Mouse (Mus musculus) 3T3-L1 (cell line): ENCODE results near the gene Insig1.

Source experiments
- DNase-seq: peaks from one replicate; pipeline ENCODE4 v3.0.0-alpha.2; 2015; ENCODE audit warnings: low read depth, low spot score

The Insig1 gene

DNA sequence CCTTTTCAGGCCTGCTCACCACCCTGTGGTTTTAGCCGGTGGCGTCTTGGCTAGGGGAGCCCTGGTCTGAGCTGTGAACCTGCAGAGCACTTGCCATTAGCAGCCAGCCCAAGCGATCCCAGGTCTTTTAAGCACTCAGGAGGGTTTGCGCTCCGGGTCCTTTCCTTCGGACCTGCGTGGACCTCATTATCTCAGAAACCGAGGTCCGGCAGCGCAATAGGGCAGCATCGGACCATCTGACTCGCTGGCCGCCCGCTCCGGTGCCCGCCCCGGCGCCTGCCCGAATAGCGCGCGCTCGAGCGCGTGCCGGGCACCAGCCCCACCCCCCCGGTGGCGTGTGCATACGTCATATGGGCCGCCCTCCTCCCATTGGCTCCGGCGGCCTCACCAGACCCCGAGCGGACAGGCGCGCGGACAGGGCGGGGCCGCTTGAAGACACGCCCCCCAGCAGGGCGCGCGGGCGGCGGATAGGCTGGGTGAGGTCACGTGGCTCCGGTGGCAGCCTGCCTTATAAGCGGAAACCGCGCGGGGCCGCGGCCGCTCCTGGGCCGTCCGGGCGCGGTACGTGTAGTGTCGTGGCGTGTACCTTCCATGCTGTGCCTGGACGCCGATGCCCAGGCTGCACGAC lies at the start of gene Insig1:
Insig1 (plus strand) TSS at position 536 of the 628 bp plus-strand sequence.
- peak; percentile 92 for DNase-seq

DNA sequence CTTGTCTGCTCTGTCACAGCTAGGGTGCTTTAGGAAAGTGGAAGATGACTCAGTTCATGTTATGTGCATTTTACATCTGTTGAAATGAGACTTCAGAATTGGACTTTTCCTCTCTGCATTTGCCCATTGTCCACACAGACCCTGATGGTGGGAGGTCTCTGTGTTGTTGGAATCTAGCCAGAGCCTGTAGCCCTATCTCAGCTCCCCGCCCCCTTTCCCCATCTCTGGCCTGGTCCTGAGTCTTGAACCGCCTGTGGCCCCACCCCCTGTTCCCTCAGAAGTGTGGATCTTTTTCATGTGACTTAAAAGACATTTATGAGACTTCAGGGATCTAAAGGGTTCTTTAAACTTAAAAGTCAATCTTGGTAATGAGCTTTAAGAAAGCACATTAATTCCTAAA lies 47.7 kb upstream of the Insig1 start:
- DNase-seq, result no peak

DNA sequence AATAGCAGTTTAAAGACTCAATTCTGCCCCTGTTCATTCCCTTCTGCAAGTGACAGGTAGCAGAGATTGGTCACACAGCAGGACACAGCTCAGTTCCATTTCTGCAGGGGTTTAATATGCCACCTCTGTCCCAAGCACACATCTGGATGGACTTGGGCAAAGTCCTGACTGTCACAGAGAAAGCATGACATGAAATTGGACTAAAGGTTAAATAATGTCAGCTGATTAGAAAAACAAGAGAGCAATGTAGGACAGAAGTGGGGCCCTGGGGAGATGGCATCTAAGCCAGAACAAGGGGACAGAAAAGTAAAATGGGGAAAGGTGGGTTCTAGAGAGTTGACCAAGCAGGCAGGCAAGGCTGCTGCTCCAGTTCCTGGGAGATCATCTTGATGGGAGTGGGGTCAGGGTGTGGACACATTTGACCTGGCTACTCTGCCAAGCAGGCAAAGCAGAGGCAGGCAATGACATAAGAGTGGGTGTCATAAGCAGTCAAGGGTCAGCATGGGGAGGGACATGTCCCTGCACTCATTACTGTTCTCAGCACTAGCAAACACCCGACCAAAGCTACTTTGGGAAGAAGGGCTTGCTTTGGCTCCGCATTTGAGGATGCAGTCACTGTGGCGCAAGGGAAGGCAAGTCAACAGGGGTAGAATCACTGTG lies 39.5 kb upstream of the Insig1 start:
- no peak for DNase-seq

DNA sequence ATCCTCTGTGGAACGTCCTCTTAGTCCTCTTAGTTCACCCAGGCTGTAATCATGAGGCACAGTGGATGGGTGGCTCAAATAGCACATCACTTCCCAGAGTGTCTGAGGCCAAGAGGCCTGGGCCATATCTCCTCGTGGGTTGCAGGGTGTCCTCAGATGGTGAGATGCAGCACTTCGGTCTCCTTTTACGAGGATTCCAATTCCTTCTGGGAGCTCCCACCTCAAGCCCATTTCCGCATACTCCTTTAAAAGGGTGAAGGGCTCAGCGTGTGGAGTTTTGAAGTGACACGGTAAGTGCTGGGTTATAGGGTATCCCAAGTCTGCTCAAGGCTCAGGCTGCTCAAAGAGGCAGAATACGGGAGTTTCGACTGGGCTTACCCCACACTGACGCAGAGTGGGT lies 38.3 kb upstream of the Insig1 start:
- no peak for DNase-seq

DNA sequence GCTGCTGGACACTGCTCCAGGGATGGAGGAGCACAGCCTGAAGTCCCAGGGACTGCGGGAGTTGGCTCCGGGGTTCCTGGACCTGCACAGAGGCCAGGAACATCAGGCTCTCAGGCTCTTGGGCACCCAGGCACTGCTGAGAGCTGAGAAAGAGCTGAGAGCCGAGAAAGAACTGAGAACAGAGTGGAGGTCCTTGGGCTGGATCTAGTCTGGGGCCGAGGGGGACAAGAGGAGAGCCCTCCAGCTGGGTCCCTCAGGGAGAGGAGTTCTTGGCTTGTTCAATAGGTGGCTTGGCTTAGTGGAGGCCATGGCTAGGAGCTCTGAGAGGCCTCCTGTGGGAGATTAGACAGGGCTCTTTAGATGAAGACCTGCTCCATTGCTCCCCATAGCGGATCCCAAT lies 37.9 kb upstream of the Insig1 start:
- no peak for DNase-seq

DNA sequence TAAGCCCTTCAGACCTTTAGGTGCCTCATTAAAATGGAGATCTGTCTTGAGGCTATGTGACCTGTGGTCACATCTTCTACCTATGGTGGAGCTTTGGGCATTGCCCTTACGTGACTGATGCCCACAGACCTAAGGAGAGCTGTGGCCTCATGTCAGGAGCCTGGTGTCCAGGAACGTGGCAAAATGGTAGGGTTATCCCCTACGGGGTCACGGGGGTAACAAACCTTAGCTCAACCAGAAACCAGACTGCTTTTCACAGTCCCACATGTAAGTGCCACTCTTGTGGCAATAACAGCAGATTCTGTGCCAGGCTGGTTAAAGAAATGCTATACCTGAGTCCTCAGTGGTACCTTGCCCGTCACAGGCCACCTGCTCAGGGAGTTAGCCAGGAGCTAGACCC lies 37.3 kb upstream of the Insig1 start:
- no peak for DNase-seq

DNA sequence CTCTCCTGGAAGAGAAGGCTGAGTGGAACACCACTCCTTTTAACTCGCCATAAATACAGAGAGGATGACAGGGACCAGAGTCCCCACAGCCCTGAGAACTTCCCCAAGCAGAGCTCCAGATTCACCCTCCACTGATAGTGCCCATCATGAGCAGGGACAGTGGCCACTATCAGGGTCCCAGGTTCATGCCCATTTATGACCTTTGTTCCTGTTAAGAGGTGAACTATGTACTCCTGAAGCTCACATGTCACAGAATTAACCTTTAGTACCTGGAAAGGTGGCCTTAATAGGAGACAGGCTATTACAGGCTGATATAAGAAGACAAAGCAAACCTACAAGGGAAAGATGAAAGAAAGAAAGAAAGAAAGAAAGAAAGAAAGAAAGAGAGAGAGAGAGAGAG lies 35.2 kb upstream of the Insig1 start:
- no peak for DNase-seq

DNA sequence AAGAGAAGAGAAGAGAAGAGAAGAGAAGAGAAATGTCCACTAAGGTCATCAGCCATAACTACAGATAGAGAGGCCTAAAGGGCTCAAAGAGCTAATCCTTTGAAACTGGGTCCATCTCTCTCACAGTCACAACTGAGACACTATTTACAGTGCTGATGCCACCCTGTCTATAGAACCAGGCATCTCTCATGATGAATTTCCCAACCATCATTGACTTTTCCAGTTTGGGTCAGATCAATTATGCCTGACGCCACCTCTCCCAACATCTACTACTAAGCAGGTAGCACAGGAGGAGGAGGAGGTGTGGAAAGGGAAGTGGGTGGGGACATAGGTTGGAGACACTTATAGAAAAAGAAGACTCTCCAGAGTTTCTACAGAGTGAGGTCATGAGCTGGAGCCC lies 34.6 kb upstream of the Insig1 start:
- DNase-seq, result no peak

DNA sequence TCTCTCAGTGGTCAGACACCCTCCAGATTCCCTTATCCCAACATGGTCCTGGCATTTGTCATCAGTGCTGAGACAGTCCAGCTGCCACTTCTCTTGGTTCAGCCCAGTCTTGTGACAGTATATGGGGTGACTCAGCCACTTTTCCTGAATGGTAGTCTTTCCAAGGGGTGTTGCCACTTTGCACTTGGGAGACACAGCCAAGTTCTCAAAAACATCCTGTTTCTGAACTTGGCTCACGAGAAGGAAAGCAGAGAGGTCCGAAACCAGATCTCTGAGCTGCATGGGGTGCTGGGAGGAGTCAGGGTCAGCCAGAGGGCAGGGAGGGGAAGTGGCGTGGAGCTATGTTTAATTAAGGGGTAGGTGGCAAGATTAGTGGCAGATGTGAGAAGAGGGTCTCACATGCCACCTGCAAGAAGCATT lies 34.0 kb upstream of the Insig1 start:
- peak; percentile 89 for DNase-seq

DNA sequence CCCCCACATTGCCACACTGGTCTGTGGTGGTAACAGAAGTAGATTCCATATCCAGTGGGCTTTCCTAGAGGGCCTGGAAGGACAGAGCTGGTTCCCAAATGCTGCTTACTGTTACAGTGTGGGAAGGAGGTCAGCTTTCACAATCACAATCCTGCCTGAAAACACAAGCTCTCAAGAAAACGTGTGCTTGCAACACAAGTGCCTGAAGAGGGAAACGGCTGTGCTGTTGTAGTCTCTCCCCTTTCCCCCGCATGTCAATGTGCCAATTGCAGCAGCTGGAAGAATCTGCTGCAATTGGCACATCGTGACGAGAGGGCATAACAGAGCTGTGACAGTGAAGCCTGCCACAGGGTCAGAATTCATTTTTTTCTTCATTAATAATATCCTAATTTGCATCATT lies 33.5 kb upstream of the Insig1 start:
- peak; percentile 68 for DNase-seq

DNA sequence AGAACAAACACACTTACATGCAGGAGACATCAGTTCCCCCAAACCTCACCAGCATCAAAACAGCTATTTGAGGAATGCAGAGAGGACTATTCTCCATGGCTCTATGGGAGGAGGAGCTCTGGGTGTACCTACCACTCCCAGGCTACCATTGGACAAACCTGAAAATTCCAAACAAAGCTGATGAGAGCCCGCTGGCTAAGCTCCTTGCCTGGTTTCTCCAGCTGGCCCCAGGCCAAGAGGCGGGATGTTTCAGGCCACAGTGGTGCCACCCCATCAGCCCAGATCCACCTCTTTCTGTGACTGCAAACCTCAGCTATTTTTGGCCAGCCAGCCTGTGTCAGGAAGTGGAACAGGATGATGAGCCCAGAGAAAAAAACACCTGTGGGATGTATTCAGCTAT lies 33.0 kb upstream of the Insig1 start:
- peak; percentile 82 for DNase-seq

DNA sequence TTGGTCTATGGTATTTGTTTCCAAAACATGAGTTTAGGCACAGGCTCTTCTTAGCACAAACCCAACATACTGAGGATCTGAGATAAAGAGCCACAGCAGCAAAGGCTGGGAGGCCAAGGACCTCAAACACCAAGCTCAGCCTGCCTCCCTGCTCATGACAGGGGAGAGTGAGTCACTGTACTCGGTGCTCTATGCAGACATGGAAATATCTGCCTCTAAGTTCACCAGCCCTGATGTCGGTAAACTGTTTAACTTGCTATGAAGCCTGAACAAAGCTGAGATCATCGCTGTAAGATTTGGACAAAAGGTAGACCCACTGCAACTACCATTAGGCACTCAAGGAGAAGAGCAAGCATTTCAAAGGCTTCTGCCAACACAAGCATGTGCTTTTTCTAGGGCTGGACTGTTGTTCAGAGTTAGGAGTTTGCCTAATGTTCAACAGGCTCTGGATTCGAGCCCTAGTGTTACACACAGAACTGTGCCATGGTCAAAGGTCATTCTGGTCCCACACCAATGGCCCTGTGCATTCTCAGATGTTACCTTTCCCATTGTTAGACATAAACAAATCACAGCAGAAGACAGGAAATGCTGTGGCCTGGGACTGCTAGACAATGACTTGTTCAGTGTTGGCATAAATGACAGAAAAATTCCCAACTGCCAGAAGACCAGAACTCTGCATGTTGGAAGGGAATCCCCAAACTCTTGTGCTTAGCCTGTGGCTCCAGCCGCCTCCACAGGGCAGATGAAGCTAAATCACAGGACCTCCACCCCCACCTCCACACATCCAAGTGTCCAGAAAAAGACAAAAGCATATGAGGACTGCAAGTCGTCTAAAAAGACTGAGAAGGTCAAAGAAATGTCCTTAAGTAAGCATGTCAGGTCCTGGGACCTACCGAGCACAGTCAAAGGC lies 31.2 kb upstream of the Insig1 start:
- peak; percentile 52 for DNase-seq

DNA sequence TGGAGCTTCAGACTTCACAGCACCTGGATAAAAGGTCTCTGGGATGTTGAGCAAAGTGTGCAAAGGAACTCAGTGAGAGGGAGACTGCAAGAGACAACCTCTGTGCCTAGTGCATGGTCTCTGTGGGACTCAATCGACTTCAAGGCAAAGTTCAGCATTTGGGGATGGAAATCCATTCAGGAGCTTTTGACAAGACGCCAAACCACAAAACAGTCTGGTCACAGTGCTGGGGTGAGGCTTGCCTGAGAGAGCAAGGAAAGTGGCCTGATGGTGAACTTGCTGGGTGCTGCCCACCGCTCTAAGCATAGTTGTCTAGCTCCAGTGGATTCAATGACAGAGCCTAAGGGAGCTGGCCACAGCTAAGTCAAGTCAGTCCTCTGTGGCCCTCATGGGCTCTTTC lies 30.4 kb upstream of the Insig1 start:
- peak; percentile 68 for DNase-seq

DNA sequence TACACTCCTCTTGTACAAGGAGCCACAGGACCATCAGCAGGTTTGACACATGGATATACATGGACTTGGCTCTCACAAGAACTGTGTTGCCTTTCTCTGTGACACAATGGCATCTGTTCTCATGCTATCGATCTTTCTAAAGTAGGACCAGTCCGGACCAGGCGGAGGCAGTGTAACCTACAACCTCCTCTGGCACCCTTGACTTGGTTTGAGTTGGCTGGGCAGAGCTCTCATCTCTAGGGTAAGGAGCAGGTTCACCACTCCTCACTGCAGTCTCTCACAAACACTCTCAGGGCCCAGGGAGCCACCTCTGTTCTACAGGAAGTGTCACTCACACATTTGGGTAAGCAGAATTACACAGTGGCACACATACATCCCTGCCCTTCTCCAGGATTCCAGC lies 29.1 kb upstream of the Insig1 start:
- no peak for DNase-seq

DNA sequence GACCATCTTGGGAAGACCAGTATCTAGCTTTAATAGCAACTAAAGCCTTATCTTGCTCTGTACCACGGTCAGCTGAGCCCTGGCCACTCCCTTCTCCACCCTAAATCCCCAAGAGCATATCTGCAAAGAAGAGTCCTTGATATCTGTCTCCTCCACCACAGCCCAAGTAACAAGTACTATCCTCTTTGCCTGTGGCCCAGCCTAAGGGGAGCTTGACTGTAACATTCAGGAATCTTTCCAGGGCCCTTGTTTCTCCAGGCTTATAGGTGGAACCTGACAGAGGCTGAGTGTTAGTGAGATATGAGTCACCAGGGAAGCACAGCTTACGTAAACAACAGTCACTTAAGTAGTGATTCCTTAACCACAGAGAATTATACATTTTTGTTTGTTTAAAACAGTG lies 28.4 kb upstream of the Insig1 start:
- DNase-seq, result peak; percentile 94

DNA sequence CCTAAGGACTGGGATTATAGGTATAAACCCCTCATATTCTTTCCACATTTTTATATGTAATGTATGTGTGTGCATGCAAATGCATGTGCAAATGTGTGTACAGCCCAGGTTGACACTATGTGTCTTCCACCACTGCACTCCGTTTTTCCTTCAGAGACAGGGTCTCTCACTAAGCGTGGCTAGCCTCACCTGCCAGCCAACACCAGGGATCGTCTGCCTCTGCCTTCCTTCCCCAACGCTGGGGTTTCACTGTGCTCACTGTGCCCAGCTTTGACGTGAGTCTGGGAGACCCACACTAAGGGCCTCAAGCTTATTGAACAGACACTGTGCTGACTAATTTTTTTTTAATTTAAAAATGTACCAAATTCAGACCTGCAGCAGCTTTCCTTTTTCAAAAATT lies 27.8 kb upstream of the Insig1 start:
- no peak for DNase-seq

DNA sequence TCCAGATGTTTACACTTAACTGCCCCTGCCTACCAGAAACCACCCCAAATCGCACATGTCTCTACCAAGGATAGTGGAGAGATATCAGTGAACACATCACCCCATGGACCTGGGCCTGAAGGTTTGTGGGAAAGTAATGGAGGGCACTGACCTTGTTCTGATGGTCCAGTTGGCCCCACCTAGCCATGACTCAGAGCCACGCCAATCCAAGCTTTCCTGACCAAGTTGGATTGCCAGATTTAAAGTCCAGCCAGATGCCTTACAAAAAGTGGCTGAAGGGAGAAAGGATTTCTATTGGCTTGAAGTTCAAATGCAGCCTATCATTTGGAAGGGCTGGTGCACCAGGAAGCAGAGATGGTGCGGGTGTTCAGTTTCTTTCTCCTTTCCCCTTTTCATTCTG lies 24.2 kb upstream of the Insig1 start:
- peak; percentile 59 for DNase-seq

DNA sequence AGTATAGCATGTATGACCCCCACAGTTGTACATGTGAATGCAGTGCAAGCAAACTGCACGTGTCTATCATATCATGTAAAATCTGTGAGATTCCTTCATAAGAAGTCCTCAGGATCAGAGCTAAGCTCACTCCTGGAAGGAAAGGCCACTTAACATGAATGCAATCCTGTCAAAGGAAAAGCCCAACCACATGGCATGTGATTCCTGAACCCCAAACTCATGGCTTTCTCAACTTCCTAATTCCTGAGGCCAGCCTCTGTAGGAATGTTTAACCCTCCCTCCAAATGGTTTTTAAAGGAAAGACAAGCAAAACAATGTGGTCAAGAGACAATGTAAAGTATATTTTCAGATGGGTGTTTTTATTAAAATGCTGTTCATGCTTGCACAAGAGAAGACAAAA lies 23.2 kb upstream of the Insig1 start:
- peak; percentile 60 for DNase-seq

DNA sequence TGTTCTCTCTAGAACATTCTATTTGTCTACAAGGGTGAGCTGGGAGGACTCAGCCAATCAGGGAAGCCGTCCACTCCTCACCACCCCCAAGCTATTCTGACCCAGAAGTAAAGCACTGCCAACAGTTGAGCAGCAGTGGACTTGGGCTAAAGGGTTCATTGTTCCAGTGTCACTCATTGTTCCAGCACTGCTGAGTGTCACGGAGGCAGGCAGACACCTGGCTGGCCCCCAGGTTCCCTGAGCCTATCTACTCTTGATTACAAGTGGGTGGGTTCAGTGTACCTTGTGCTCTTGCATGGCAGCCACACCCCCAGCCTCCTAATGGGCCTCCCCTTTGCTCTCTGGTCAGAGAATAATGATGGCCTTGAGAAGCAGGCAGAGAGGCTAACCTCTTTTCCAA lies 15.7 kb upstream of the Insig1 start:
- DNase-seq, result no peak

DNA sequence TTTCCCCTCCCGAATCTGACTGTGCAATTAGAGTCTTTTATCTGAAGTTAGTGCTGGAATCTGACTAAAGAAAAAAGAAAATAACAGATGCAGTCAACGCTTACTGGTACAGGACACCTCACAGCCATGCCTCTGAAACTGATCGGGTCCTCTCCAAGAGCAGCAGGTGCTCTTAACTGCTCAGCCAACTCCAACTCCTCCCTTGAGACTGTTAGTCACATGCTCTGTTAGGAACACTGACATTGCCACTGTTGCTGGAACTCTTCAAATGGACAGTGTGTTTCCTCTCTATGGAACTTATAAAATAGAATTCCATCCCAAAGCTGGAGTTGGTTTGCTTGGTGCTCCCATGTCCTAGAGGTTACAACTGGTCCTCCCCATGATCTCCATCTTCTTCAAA lies 14.3 kb upstream of the Insig1 start:
- DNase-seq, result no peak

DNA sequence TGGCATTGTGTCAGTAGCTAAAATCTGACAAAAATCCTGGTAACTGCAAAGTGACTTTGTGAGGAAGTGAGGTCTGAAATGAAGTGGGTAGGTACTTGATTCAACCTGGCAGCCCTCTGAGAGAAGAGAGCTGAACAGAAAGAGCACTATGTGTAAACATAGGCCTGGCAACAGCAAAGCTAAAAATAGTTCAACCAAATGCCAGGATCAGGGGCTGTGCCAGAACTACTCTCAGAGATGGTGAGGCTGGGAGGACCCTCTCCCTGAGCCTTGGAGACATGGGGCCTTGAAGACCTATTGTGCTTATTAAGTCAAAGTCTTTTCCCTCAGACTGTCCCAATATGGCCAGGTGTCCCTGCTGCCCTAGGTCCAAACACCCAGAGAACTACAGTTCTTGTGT lies 10.7 kb upstream of the Insig1 start:
- no peak for DNase-seq

DNA sequence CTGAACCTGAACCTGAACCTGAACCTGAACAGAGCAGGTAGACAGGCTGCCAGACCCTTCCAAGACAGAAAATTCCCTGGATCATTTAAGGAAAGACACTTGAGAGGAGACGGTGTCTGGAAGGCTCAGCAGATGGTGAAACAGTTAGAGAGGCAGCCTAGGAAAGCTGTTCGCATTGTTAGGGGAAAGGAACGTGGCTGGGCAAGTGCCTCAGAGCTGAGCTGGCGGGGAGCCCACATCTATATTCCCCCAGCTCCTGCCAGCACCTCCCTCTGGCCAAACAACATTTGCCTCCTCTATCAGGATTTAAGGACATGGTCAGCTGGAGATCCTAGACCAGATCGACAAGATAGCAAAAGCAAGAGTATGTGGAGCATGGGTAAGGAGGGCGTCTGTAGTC lies 10.2 kb upstream of the Insig1 start:
- no peak for DNase-seq
